Mouse (Mus musculus) myocyte (in vitro differentiated cells): ENCODE results near the gene Ahnak.

ENCODE experiments used
- CEBPB ChIP-seq: IDR thresholded peaks from 2 replicates; pipeline ENCODE4 v1.6.1; 2011; ENCODE audit warnings: mild to moderate bottlenecking, moderate library complexity; ENCODE audit not compliant: poor library complexity, insufficient read depth, severe bottlenecking
- E2F4 ChIP-seq: IDR thresholded peaks from one replicate; pipeline ENCODE4 v1.6.1; 2011; ENCODE audit warnings: mild to moderate bottlenecking, control low read depth, moderate library complexity; ENCODE audit not compliant: insufficient read depth
- MAX ChIP-seq: IDR thresholded peaks from one replicate; pipeline ENCODE4 v1.6.1; 2011; ENCODE audit warnings: low read depth, mild to moderate bottlenecking, control low read depth
- MYOD1 ChIP-seq, 3 experiments: IDR thresholded peaks; one replicate each; pipeline ENCODE4 v1.6.1; 2011; ENCODE audit warnings: control low read depth in 2 of 3, low read depth in 2 of 3, mild to moderate bottlenecking in 2 of 3, moderate library complexity in 1 of 3; ENCODE audit not compliant: insufficient read length in 2 of 3, control insufficient read depth in 1 of 3
- MYOG ChIP-seq, 3 experiments: IDR thresholded peaks; one replicate each; pipeline ENCODE4 v1.6.1; 2011; ENCODE audit warnings: control low read depth in 2 of 3, low read depth in 2 of 3, mild to moderate bottlenecking in 2 of 3; ENCODE audit not compliant: insufficient read length in 2 of 3, control insufficient read depth in 1 of 3, insufficient read depth in 1 of 3
- POLR2A ChIP-seq: IDR thresholded peaks from one replicate; pipeline ENCODE4 v1.6.1; 2011; ENCODE audit warnings: low read depth, mild to moderate bottlenecking, control low read depth, moderate library complexity; ENCODE audit not compliant: insufficient read length
- POLR2AphosphoS2 ChIP-seq: IDR thresholded peaks from one replicate; pipeline ENCODE4 v1.6.1; 2011; ENCODE audit warnings: low read depth, control low read depth; ENCODE audit not compliant: insufficient read length
- REST ChIP-seq: IDR thresholded peaks from one replicate; pipeline ENCODE4 v1.6.1; 2011; ENCODE audit warnings: mild to moderate bottlenecking, control low read depth, moderate library complexity; ENCODE audit not compliant: insufficient read depth, insufficient read length
- SRF ChIP-seq: IDR thresholded peaks from one replicate; pipeline ENCODE4 v1.6.1; 2011; ENCODE audit warnings: low read depth; ENCODE audit not compliant: control insufficient read depth, insufficient read length
- TCF12 ChIP-seq: IDR thresholded peaks from one replicate; pipeline ENCODE4 v1.6.1; 2011; ENCODE audit warnings: mild to moderate bottlenecking, control low read depth; ENCODE audit not compliant: poor library complexity, insufficient read depth, severe bottlenecking
- TCF3 ChIP-seq: IDR thresholded peaks from one replicate; pipeline ENCODE4 v1.6.1; 2011; ENCODE audit warnings: low read depth, control low read depth; ENCODE audit not compliant: insufficient read length
- USF1 ChIP-seq: IDR thresholded peaks from one replicate; pipeline ENCODE4 v1.6.1; 2011; ENCODE audit warnings: low read depth, mild to moderate bottlenecking, control low read depth, moderate library complexity

GRCm38 (mm10) chr19:9055703-9056355 lies 66.7 kb downstream of the Ahnak start:
- no peak for TF ChIP-seq MYOD1 (IDR thresholded peaks at IDR 0.05; ENCODE audit: control insufficient read depth in 1 of 3, insufficient read length in 2 of 3, low read depth in 2 of 3)
- no peak for TF ChIP-seq E2F4
- TF ChIP-seq CEBPB, result no peak
- TF ChIP-seq POLR2A, result no peak
- no peak for TF ChIP-seq USF1
- no peak for TF ChIP-seq MAX
- TF ChIP-seq SRF, result no peak
- no peak for TF ChIP-seq POLR2AphosphoS2
- no peak for TF ChIP-seq REST
- no peak for TF ChIP-seq TCF12
- TF ChIP-seq MYOG (IDR thresholded peaks at IDR 0.05; ENCODE audit: control insufficient read depth in 1 of 3, insufficient read depth in 1 of 3, insufficient read length in 2 of 3, low read depth in 2 of 3), result no peak
- no peak for TF ChIP-seq TCF3
